Mouse (Mus musculus) forebrain, embryonic 15.5 days (tissue): Measurements from ENCODE around the gene Ptpn5. TPM values are rescaled to one million over a fixed set of nuclear protein-coding genes. Genes with fewer than 3 reads are reported as not detected.

ENCODE experiments used
- ATAC-seq: fragments of 200-750 bp; cut with Nextera tagmentation; replicated peaks from 2 replicates; pipeline ENCODE4 v1.8.0; 2017; ENCODE audit warnings: mild to moderate bottlenecking, moderate TSS enrichment, moderate library complexity
- H3K27ac ChIP-seq: fragments of 300-500 bp; sonication (generic); replicated peaks from 2 replicates; pipeline ENCODE4 v1.5.1; 2015; ENCODE audit warnings: mild to moderate bottlenecking, inconsistent platforms
- H3K27me3 ChIP-seq: fragments of 300-500 bp; sonication (generic); 2 replicates; pipeline ENCODE4 v1.6.1; 2015; ENCODE audit warnings: inconsistent platforms
- H3K36me3 ChIP-seq: fragments of 300-500 bp; sonication (generic); 2 replicates; pipeline ENCODE4 v1.6.1; 2015; ENCODE audit warnings: mild to moderate bottlenecking, inconsistent platforms
- H3K4me1 ChIP-seq: fragments of 300-500 bp; sonication (generic); 2 replicates; pipeline ENCODE4 v1.6.1; 2015; ENCODE audit warnings: inconsistent platforms
- H3K4me2 ChIP-seq: fragments of 300-500 bp; sonication (generic); replicated peaks from 2 replicates; pipeline ENCODE4 v1.6.1; 2015; ENCODE audit warnings: mild to moderate bottlenecking, inconsistent platforms
- H3K4me3 ChIP-seq: fragments of 300-500 bp; sonication (generic); 2 replicates; pipeline ENCODE4 v1.5.1; 2015; ENCODE audit warnings: mild to moderate bottlenecking, inconsistent platforms
- H3K9ac ChIP-seq: fragments of 300-500 bp; sonication (generic); replicated peaks from 2 replicates; pipeline ENCODE4 v1.6.1; 2015; ENCODE audit warnings: mild to moderate bottlenecking, inconsistent platforms
- H3K9me3 ChIP-seq: fragments of 300-500 bp; sonication (generic); 2 replicates; pipeline ENCODE4 v1.6.1; 2016; ENCODE audit warnings: inconsistent platforms
- WGBS: fragments of 180-500 bp; shearing (Covaris S2); methylation state at CpG from one replicate; pipeline ENCODE4 v1.1.7; 2015; ENCODE audit warnings: mixed read lengths; 5-methylcytosine and 5-hydroxymethylcytosine counted together
- polyA plus RNA-seq: library from polyadenylated mRNA; unstranded; fragments of >200 nt; fragmentation: Nextera tagmentation; extraction: Ambion mirVana; gene quantifications from 2 replicates; pipeline ENCODE4 v1.2.1, GENCODE M21; 2015

Gene Ptpn5
- polyA plus RNA-seq, 1 experiment from 2014 or later: 72.1 TPM

- WGBS: 74% methylated on average over 8 of the region's 8 CpGs
- no peak overlapping the region for H3K4me2 ChIP-seq
- H3K27me3 ChIP-seq: no peaks in the 10 kb centered on the region
- ATAC-seq: no peak
- H3K27ac ChIP-seq: no peak overlapping the region
- H3K9ac ChIP-seq: no peak overlapping the region
- H3K36me3 ChIP-seq: peaks cover 3% of the 10 kb centered on the region
- H3K4me3 ChIP-seq: no peak overlapping the region
- 0 out of 2 replicates have a peak, but pooled peaks cover 3% of the 10 kb centered on the region for H3K4me1 ChIP-seq
- no peaks in the 10 kb centered on the region for H3K9me3 ChIP-seq
These were observed 56.0 kb downstream of the Ptpn5 start for GRCm38 (mm10) chr7:47077451-47077850.

DNA sequence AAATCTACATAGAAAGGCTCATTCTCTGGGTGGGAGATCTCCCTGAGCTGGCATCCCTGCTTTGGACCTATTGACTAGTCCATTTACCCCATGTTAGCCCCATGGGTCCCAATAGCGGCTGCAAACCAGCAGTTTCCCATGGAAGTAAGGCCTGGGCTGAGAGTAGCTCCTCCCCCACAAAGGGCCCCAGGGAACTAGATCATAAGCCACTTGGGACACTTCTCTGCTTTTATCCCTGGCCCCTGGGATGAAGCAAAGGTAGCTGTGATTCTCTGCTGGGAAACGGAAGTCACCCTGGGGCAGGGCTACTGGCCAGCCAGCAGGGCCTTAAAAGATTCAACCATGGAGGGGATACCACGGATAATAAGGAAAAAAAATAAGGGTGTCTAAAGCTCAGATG is 56.8 kb downstream of the Ptpn5 start:
- Histone ChIP-seq H3K9ac (no peak overlapping the region), H3K27ac (no peak overlapping the region), H3K4me2 (no peak overlapping the region), H3K27me3 (no peaks in the 10 kb centered on the region), H3K4me1 (0 out of 2 replicates have a peak, but pooled peaks cover 3% of the 10 kb centered on the region), H3K36me3 (peaks cover 3% of the 10 kb centered on the region), H3K9me3 (no peaks in the 10 kb centered on the region), H3K4me3 (no peak overlapping the region)
- WGBS: 75% methylated on average over 3 of the region's 3 CpGs
- ATAC-seq: no peak

DNA sequence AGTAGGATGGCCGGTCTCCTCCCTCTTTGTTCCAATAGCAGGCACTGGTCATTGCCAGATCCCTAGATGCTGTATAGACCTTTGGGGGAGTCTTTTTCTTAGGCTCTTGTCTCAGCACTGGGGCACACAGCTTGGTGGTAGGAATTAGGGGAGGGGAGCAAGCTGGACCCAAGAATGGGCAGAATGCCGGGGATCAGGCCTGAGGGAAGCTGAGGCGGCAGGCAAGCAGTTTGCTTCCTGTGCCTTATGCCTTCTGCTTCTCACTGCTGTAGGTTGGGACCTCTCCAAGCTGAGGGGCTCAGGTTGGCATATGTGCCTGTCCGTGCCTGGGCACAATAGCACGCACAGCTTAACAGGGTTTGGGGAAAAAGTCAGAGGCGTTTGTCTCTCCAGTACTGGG is 57.3 kb downstream of the Ptpn5 start:
- no peaks in the 10 kb centered on the region for H3K36me3 ChIP-seq
- 0 out of 2 replicates have a peak, but pooled peaks cover 3% of the 10 kb centered on the region for H3K4me1 ChIP-seq
- no peak overlapping the region for H3K9ac ChIP-seq
- H3K9me3 ChIP-seq: no peaks in the 10 kb centered on the region
- H3K27ac ChIP-seq: no peak overlapping the region
- no peak for ATAC-seq
- 89% methylated on average over 6 of the region's 6 CpGs for WGBS
- no peak overlapping the region for H3K4me2 ChIP-seq
- no peaks in the 10 kb centered on the region for H3K27me3 ChIP-seq
- H3K4me3 ChIP-seq: no peak overlapping the region

DNA sequence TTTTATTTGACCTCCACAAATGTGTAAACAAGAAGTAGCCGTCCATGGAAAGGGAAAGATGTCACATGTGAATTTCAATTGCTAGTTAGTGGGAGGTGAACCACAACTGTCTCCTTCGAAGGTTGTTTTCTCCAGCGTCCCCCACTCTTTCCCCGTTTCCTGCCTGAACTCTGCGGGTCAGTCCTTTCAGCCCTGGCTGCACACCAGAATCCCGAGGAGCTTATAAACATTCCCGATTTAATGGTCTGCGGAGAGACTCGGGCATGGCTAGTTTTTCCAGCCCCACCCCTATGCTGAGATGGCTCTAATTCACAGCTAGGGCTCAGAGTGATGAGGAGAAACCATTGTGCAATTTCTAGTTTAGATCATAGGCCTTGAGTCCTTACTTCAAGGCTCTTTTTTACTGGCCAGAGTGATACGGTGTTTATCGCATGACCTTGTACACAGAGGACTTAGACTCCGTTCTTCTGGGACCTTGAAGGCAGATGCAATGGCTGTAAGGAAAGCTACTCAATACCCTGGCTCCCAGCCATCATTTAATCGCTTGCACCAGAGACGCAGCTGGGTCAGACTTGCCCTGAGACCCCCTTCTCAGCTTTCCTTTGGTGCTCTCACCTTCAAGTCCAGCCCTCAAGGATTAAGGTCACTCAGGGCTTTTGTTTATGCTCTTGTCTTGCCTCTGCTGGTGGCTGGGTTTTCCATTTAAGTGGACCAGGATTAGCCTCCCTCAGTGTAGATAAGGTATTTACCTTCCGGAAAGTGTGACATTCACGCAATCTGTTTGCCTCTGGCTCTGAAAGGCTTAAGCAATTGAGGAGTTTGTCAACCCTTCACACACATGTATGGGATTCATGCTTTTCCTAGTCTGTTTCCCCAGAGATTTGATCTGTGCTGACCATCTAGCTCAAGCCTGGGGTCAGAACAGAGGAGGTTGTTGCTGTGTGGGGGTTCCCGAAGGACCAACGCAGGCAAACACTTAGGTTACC is 59.7 kb downstream of the Ptpn5 start:
- no peak overlapping the region for H3K4me2 ChIP-seq
- no peak for ATAC-seq
- H3K9ac ChIP-seq: no peak overlapping the region
- H3K27me3 ChIP-seq: no peaks in the 10 kb centered on the region
- no peaks in the 10 kb centered on the region for H3K36me3 ChIP-seq
- no peaks in the 10 kb centered on the region for H3K4me1 ChIP-seq
- no peaks in the 10 kb centered on the region for H3K9me3 ChIP-seq
- H3K4me3 ChIP-seq: no peak overlapping the region
- no peak overlapping the region for H3K27ac ChIP-seq
- WGBS: 56% methylated on average over 18 of the region's 18 CpGs

GRCm38 (mm10) chr7:47072551-47072950 is 60.9 kb downstream of the Ptpn5 start:
- ATAC-seq: no peak
- H3K4me2 ChIP-seq: no peak overlapping the region
- H3K4me1 ChIP-seq: no peaks in the 10 kb centered on the region
- H3K36me3 ChIP-seq: no peaks in the 10 kb centered on the region
- H3K4me3 ChIP-seq: no peak overlapping the region
- H3K9ac ChIP-seq: no peak overlapping the region
- H3K9me3 ChIP-seq: no peaks in the 10 kb centered on the region
- 74% methylated on average over 5 of the region's 5 CpGs for WGBS
- no peak overlapping the region for H3K27ac ChIP-seq
- no peaks in the 10 kb centered on the region for H3K27me3 ChIP-seq

DNA sequence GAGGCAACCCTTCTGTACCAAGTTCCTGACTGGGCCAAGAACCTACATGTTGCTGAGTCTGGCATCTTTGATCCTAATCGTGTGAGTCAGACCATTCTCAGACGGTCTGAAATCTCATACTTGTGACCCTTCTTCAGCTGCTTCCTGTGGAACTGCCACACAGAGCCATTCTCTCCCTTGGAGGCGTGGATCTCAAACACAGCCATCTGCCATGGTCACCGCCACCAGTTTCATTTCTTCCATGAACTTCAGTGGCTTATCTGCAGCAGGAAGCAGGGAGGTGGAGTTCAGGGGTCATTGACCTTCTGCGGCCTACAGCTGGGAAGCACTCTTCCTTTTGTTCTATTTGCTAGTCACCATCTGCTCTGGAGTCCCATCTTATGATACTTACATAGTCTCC is 65.6 kb downstream of the Ptpn5 start:
- Histone ChIP-seq H3K4me2 (no peak overlapping the region), H3K27ac (no peak overlapping the region), H3K9ac (no peak overlapping the region), H3K9me3 (no peaks in the 10 kb centered on the region), H3K4me1 (no peaks in the 10 kb centered on the region), H3K4me3 (no peak overlapping the region), H3K27me3 (no peaks in the 10 kb centered on the region), H3K36me3 (no peaks in the 10 kb centered on the region)
- no peak for ATAC-seq
- 84% methylated on average over 5 of the region's 5 CpGs for WGBS

GRCm38 (mm10) chr7:47066942-47067341 is 66.5 kb downstream of the Ptpn5 start:
- H3K36me3 ChIP-seq: no peaks in the 10 kb centered on the region
- no peak overlapping the region for H3K27ac ChIP-seq
- ATAC-seq: no peak
- no peak overlapping the region for H3K4me2 ChIP-seq
- no peak overlapping the region for H3K4me3 ChIP-seq
- no peaks in the 10 kb centered on the region for H3K9me3 ChIP-seq
- H3K4me1 ChIP-seq: no peaks in the 10 kb centered on the region
- H3K9ac ChIP-seq: no peak overlapping the region
- 85% methylated on average over 3 of the region's 3 CpGs for WGBS
- no peaks in the 10 kb centered on the region for H3K27me3 ChIP-seq

GRCm38 (mm10) chr7:47061560-47061959 is 71.9 kb downstream of the Ptpn5 start:
- H3K4me1 ChIP-seq: no peaks in the 10 kb centered on the region
- H3K4me3 ChIP-seq: no peak overlapping the region
- no peak overlapping the region for H3K9ac ChIP-seq
- H3K27ac ChIP-seq: no peak overlapping the region
- 90% methylated on average over 5 of the region's 5 CpGs for WGBS
- no peak for ATAC-seq
- H3K27me3 ChIP-seq: no peaks in the 10 kb centered on the region
- no peaks in the 10 kb centered on the region for H3K9me3 ChIP-seq
- no peak overlapping the region for H3K4me2 ChIP-seq
- no peaks in the 10 kb centered on the region for H3K36me3 ChIP-seq

- no peaks in the 10 kb centered on the region for H3K9me3 ChIP-seq
- no peak overlapping the region for H3K9ac ChIP-seq
- WGBS: 82% methylated on average over 7 of the region's 7 CpGs
- H3K27ac ChIP-seq: no peak overlapping the region
- H3K4me1 ChIP-seq: no peaks in the 10 kb centered on the region
- H3K4me2 ChIP-seq: no peak overlapping the region
- H3K36me3 ChIP-seq: no peaks in the 10 kb centered on the region
- no peaks in the 10 kb centered on the region for H3K27me3 ChIP-seq
- ATAC-seq: no peak
- H3K4me3 ChIP-seq: no peak overlapping the region
These were observed 74.1 kb downstream of the Ptpn5 start for GRCm38 (mm10) chr7:47059339-47059738.

- no peak overlapping the region for H3K9ac ChIP-seq
- no peak overlapping the region for H3K4me2 ChIP-seq
- H3K4me3 ChIP-seq: no peak overlapping the region
- 88% methylated on average over 4 of the region's 4 CpGs for whole genome bisulfite sequencing
- H3K9me3 ChIP-seq: no peaks in the 10 kb centered on the region
- no peak overlapping the region for H3K27ac ChIP-seq
- H3K4me1 ChIP-seq: peaks cover 16% of the 10 kb centered on the region
- no peak for ATAC-seq
- no peaks in the 10 kb centered on the region for H3K36me3 ChIP-seq
- H3K27me3 ChIP-seq: no peaks in the 10 kb centered on the region
These were observed 77.2 kb downstream of the Ptpn5 start for GRCm38 (mm10) chr7:47056273-47056672.

DNA sequence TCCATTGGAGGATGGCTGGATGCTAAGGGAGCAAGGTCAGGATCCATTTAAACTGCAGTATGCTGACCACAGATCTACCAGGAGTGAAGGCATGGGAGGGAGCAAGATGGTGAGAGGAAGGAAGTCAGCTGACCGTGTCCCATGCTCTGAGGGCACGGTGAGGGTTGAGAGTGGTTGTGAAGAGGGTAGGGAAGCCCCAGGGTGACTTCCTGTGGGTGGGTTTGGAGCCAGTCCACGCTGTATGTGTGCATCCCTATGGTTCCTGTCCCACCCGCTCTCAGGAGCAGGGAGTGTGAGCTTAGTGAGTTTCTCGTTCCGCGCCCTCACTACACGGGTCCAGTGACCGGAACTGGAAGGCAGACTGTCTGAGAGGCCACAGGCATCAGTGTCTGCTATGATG is 77.7 kb downstream of the Ptpn5 start:
- Histone ChIP-seq H3K27ac (no peak overlapping the region), H3K4me1 (peaks cover 19% of the 10 kb centered on the region), H3K9ac (no peak overlapping the region), H3K9me3 (no peaks in the 10 kb centered on the region), H3K4me3 (no peak overlapping the region), H3K27me3 (no peaks in the 10 kb centered on the region), H3K36me3 (no peaks in the 10 kb centered on the region), H3K4me2 (no peak overlapping the region)
- WGBS: 83% methylated on average over 9 of the region's 9 CpGs
- ATAC-seq: no peak

DNA sequence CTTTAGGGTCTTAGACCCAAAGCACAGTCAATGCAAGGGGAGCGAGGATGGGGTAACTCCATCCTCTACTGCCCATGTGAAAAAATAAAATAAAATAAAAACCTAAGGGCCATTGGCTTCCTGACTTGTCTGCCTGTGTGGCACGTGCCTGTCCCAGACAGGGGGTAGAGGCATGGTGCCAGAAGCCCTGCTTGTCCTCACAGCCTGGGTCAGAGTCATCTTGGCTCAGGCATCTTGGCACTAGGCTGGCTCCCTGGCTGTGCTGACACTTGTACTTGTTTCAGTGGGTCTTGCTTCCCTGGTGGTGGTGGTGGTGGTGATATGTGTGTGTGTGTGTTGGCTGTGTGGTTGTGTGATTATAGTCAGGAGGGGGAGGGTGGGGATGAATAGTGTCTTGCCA is 78.8 kb downstream of the Ptpn5 start:
- WGBS: 77% methylated on average over 2 of the region's 2 CpGs
- Histone ChIP-seq H3K9ac (no peak overlapping the region), H3K4me3 (no peak overlapping the region), H3K4me2 (no peak overlapping the region), H3K36me3 (no peaks in the 10 kb centered on the region), H3K9me3 (no peaks in the 10 kb centered on the region), H3K27me3 (no peaks in the 10 kb centered on the region), H3K27ac (no peak overlapping the region), H3K4me1 (peaks cover 23% of the 10 kb centered on the region)
- no peak for ATAC-seq

GRCm38 (mm10) chr7:47053287-47053686 is 80.2 kb downstream of the Ptpn5 start:
- 92% methylated on average over 15 of the region's 15 CpGs for WGBS

More at GRCm38 (mm10) chr7:47053287-47053686, 80.2 kb downstream of the Ptpn5 start:
- peaks cover 23% of the 10 kb centered on the region for H3K4me1 ChIP-seq
- ATAC-seq: no peak
- H3K9me3 ChIP-seq: no peaks in the 10 kb centered on the region
- peaks cover 4% of the 10 kb centered on the region; the same call in 1 of the 2 replicates for H3K27me3 ChIP-seq
- H3K4me2 ChIP-seq: no peak overlapping the region
- no peak overlapping the region for H3K27ac ChIP-seq
- H3K4me3 ChIP-seq: no peak overlapping the region
- H3K9ac ChIP-seq: no peak overlapping the region
- no peaks in the 10 kb centered on the region for H3K36me3 ChIP-seq
